Mouse (Mus musculus) stomach, embryonic 16.5 days (tissue): ENCODE results near the gene Hectd2. TPM values are rescaled to one million over a fixed set of nuclear protein-coding genes. Genes with fewer than 3 reads are reported as not detected.
A peak's percentile ranks its signal among the peaks of the same experiment; 100 is the strongest.

ENCODE experiments used
- ATAC-seq: fragments of 200-750 bp; cut with Nextera tagmentation; 2 replicates; pipeline ENCODE4 v1.8.0; 2017; ENCODE audit warnings: moderate number of reproducible peaks, moderate TSS enrichment; ENCODE audit not compliant: insufficient read depth, low FRiP score
- H3K27ac ChIP-seq: fragments of 300-500 bp; sonication (generic); 2 replicates; pipeline ENCODE4 v1.5.1; 2014; ENCODE audit warnings: low read length
- H3K27me3 ChIP-seq: fragments of 300-500 bp; sonication (generic); 2 replicates; pipeline ENCODE4 v1.6.1; 2014; ENCODE audit warnings: low read length, control low read depth, mixed read lengths; ENCODE audit not compliant: control insufficient read depth, insufficient read depth
- H3K36me3 ChIP-seq: fragments of 300-500 bp; sonication (generic); 2 replicates; pipeline ENCODE4 v1.6.1; 2014; ENCODE audit warnings: low read length; ENCODE audit not compliant: control insufficient read depth, insufficient read depth
- H3K4me1 ChIP-seq: fragments of 300-500 bp; sonication (generic); 2 replicates; pipeline ENCODE4 v1.6.1; 2014; ENCODE audit warnings: low read length, control low read depth, mixed read lengths; ENCODE audit not compliant: control insufficient read depth, insufficient read depth
- H3K4me2 ChIP-seq: fragments of 300-500 bp; sonication (generic); 2 replicates; pipeline ENCODE4 v1.6.1; 2014; ENCODE audit warnings: low read depth, low read length, mixed read lengths
- H3K4me3 ChIP-seq: fragments of 300-500 bp; sonication (generic); replicated peaks from 2 replicates; pipeline ENCODE4 v1.5.1; 2014; ENCODE audit warnings: mild to moderate bottlenecking, low read length
- H3K9ac ChIP-seq: fragments of 300-500 bp; sonication (generic); 2 replicates; pipeline ENCODE4 v1.6.1; 2014; ENCODE audit warnings: low read length
- H3K9me3 ChIP-seq: fragments of 300-500 bp; sonication (generic); replicated peaks from 2 replicates; pipeline ENCODE4 v1.6.1; 2016; ENCODE audit warnings: low read length, control low read depth; ENCODE audit not compliant: control insufficient read depth
- WGBS: fragments of 180-500 bp; shearing (Covaris S2); extraction: QIAGEN DNeasy Blood & Tissue Kit; methylation state at CpG from one replicate; pipeline ENCODE4 v1.1.7; 2014; 5-methylcytosine and 5-hydroxymethylcytosine counted together
- polyA plus RNA-seq: library from polyadenylated mRNA; unstranded; fragments of >200 nt; fragmentation: Nextera tagmentation; extraction: Ambion mirVana; gene quantifications from 2 replicates; pipeline ENCODE4 v1.2.1, GENCODE M21; 2015

Gene Hectd2
- polyA plus RNA-seq, 1 experiment from 2014 or later = 3.3 TPM

GRCm38 (mm10) chr19:36629394-36629910 is 75.0 kb downstream of the Hectd2 start:
- WGBS = 45% methylated on average over 9 of the region's 9 CpGs

GRCm38 (mm10) chr19:36630361-36630760 is 75.9 kb downstream of the Hectd2 start:
- no peaks in the 10 kb centered on the region for H3K36me3 ChIP-seq
- H3K27ac ChIP-seq = no peak overlapping the region
- H3K4me2 ChIP-seq = no peak overlapping the region
- H3K9ac ChIP-seq = no peak overlapping the region
- no peaks in the 10 kb centered on the region for H3K9me3 ChIP-seq
- ATAC-seq = no peak
- H3K4me3 ChIP-seq = no peak overlapping the region
- no peaks in the 10 kb centered on the region for H3K27me3 ChIP-seq
- 85% methylated on average over 5 of the region's 5 CpGs for WGBS
- H3K4me1 ChIP-seq = no peaks in the 10 kb centered on the region

More at GRCm38 (mm10) chr19:36629394-36629910, 75.0 kb downstream of the Hectd2 start:
- Histone ChIP-seq H3K36me3 (no peaks in the 10 kb centered on the region), H3K9ac (no peak overlapping the region), H3K9me3 (no peaks in the 10 kb centered on the region), H3K4me1 (no peaks in the 10 kb centered on the region), H3K27me3 (no peaks in the 10 kb centered on the region), H3K4me3 (no peak overlapping the region), H3K27ac (no peak overlapping the region), H3K4me2 (no peak overlapping the region)
- ATAC-seq = no peak

- Histone ChIP-seq H3K9ac (no peak overlapping the region), H3K27me3 (no peaks in the 10 kb centered on the region), H3K4me2 (no peak overlapping the region), H3K27ac (no peak overlapping the region), H3K4me1 (no peaks in the 10 kb centered on the region), H3K4me3 (no peak overlapping the region), H3K9me3 (no peaks in the 10 kb centered on the region), H3K36me3 (no peaks in the 10 kb centered on the region)
- 76% methylated on average over 7 of the region's 7 CpGs for WGBS
- no peak for ATAC-seq
Measured at GRCm38 (mm10) chr19:36634771-36635170, 80.3 kb downstream of the Hectd2 start.

- H3K9me3 ChIP-seq = no peaks in the 10 kb centered on the region; the same call in 1 of the 2 replicates
- ATAC-seq = no peak
- no peak overlapping the region for H3K4me2 ChIP-seq
- no peaks in the 10 kb centered on the region for H3K36me3 ChIP-seq
- H3K4me1 ChIP-seq = no peaks in the 10 kb centered on the region; the same call in 1 of the 2 replicates
- no peaks in the 10 kb centered on the region for H3K27me3 ChIP-seq
- 84% methylated on average over 3 of the region's 3 CpGs for WGBS
- no peak overlapping the region for H3K9ac ChIP-seq
- H3K27ac ChIP-seq = no peak overlapping the region
- no peak overlapping the region for H3K4me3 ChIP-seq
Measured at GRCm38 (mm10) chr19:36637223-36637622, 82.8 kb downstream of the Hectd2 start.

- Histone ChIP-seq H3K36me3 (no peaks in the 10 kb centered on the region), H3K27ac (no peak overlapping the region), H3K9ac (no peak overlapping the region), H3K9me3 (no peaks in the 10 kb centered on the region; the same call in 1 of the 2 replicates), H3K4me3 (no peak overlapping the region), H3K4me2 (no peak overlapping the region), H3K27me3 (no peaks in the 10 kb centered on the region), H3K4me1 (no peaks in the 10 kb centered on the region; the same call in 1 of the 2 replicates)
- whole genome bisulfite sequencing = 69% methylated on average over 7 of the region's 7 CpGs
- no peak for ATAC-seq
Measured at GRCm38 (mm10) chr19:36637948-36638587, 83.6 kb downstream of the Hectd2 start.

- no peak for ATAC-seq
- Histone ChIP-seq H3K36me3 (no peaks in the 10 kb centered on the region), H3K9ac (no peak overlapping the region), H3K27ac (no peak overlapping the region), H3K4me1 (no peaks in the 10 kb centered on the region; the same call in 1 of the 2 replicates), H3K9me3 (no peaks in the 10 kb centered on the region; the same call in 1 of the 2 replicates), H3K4me3 (no peak overlapping the region), H3K4me2 (no peak overlapping the region), H3K27me3 (no peaks in the 10 kb centered on the region)
- WGBS = 90% methylated on average over 9 of the region's 9 CpGs
Measured at GRCm38 (mm10) chr19:36639072-36639471, 84.6 kb downstream of the Hectd2 start.

- ATAC-seq = no peak
- no peak overlapping the region for H3K4me2 ChIP-seq
- H3K36me3 ChIP-seq = no peaks in the 10 kb centered on the region
- no peak overlapping the region for H3K27ac ChIP-seq
- H3K4me1 ChIP-seq = peaks cover 4% of the 10 kb centered on the region
- no peak overlapping the region for H3K9ac ChIP-seq
- WGBS = 58% methylated on average over 3 of the region's 3 CpGs
- no peaks in the 10 kb centered on the region; the same call in 1 of the 2 replicates for H3K9me3 ChIP-seq
- H3K27me3 ChIP-seq = no peaks in the 10 kb centered on the region
- H3K4me3 ChIP-seq = no peak overlapping the region
Measured at GRCm38 (mm10) chr19:36641128-36641527, 86.7 kb downstream of the Hectd2 start.

GRCm38 (mm10) chr19:36645308-36645889 is 91.0 kb downstream of the Hectd2 start:
- H3K9ac ChIP-seq = no peak overlapping the region
- ATAC-seq = no peak
- no peaks in the 10 kb centered on the region for H3K36me3 ChIP-seq
- no peak overlapping the region for H3K4me3 ChIP-seq
- peaks cover 5% of the 10 kb centered on the region for H3K4me1 ChIP-seq
- no peaks in the 10 kb centered on the region; the same call in 1 of the 2 replicates for H3K9me3 ChIP-seq
- no peaks in the 10 kb centered on the region for H3K27me3 ChIP-seq
- H3K27ac ChIP-seq = no peak overlapping the region
- no peak overlapping the region for H3K4me2 ChIP-seq
- 67% methylated on average over 6 of the region's 6 CpGs for WGBS

- ATAC-seq = peak; percentile 81; the same call in 1 of the 2 replicates
- peaks cover 5% of the 10 kb centered on the region for H3K4me1 ChIP-seq
- 64% methylated on average over 7 of the region's 7 CpGs for WGBS
Measured at GRCm38 (mm10) chr19:36646132-36646828, 91.8 kb downstream of the Hectd2 start.

More at GRCm38 (mm10) chr19:36646132-36646828, 91.8 kb downstream of the Hectd2 start:
- H3K9me3 ChIP-seq = no peaks in the 10 kb centered on the region; the same call in 1 of the 2 replicates
- peak overlapping the region; percentile 66; the same call in 1 of the 2 replicates for H3K27ac ChIP-seq
- no peak overlapping the region for H3K9ac ChIP-seq
- no peaks in the 10 kb centered on the region for H3K27me3 ChIP-seq
- H3K4me2 ChIP-seq = no peak overlapping the region
- no peaks in the 10 kb centered on the region for H3K36me3 ChIP-seq
- H3K4me3 ChIP-seq = no peak overlapping the region
